Mouse (Mus musculus) liver, embryonic 16.5 days (tissue): ENCODE results near the gene Jpt1. TPM values are rescaled to one million over a fixed set of nuclear protein-coding genes. Genes with fewer than 3 reads are reported as not detected.
"Not testable (repeated sequence)": the region's sequence is repeated elsewhere in the genome, so short reads cannot be mapped to it uniquely, and the experiment has no call there.

Experiments
- ATAC-seq: fragments of 200-750 bp; cut with Nextera tagmentation; 2 replicates; pipeline ENCODE4 v1.8.0; 2017; ENCODE audit warnings: low read depth, mild to moderate bottlenecking, moderate number of reproducible peaks, moderate library complexity
- H3K27ac ChIP-seq: fragments of 300-500 bp; sonication (generic); 2 replicates; pipeline ENCODE4 v1.5.1; 2014; ENCODE audit warnings: mild to moderate bottlenecking, low read length
- H3K27me3 ChIP-seq: fragments of 300-500 bp; sonication (generic); 2 replicates; pipeline ENCODE4 v1.6.1; 2014; ENCODE audit warnings: low read depth, low read length, mixed read lengths; ENCODE audit not compliant: control insufficient read depth, insufficient read depth
- H3K36me3 ChIP-seq: fragments of 300-500 bp; sonication (generic); 2 replicates; pipeline ENCODE4 v1.6.1; 2014; ENCODE audit warnings: mild to moderate bottlenecking; ENCODE audit not compliant: control insufficient read depth, insufficient read depth
- H3K4me1 ChIP-seq: fragments of 300-500 bp; sonication (generic); 2 replicates; pipeline ENCODE4 v1.6.1; 2014; ENCODE audit warnings: low read depth, low read length, mixed read lengths; ENCODE audit not compliant: control insufficient read depth
- H3K4me2 ChIP-seq: fragments of 300-500 bp; sonication (generic); 2 replicates; pipeline ENCODE4 v1.6.1; 2014; ENCODE audit warnings: low read depth, low read length, mixed read lengths
- H3K4me3 ChIP-seq: fragments of 300-500 bp; sonication (generic); 2 replicates; pipeline ENCODE4 v1.5.1; 2014; ENCODE audit warnings: low read depth, mild to moderate bottlenecking, low read length
- H3K9ac ChIP-seq: fragments of 300-500 bp; sonication (generic); 2 replicates; pipeline ENCODE4 v1.6.1; 2014; ENCODE audit warnings: low read depth, low read length
- H3K9me3 ChIP-seq: fragments of 300-500 bp; sonication (generic); replicated peaks from 2 replicates; pipeline ENCODE4 v1.6.1; 2016; ENCODE audit warnings: low read length; ENCODE audit not compliant: control insufficient read depth
- WGBS: fragments of 180-500 bp; shearing (Covaris S2); extraction: QIAGEN DNeasy Blood & Tissue Kit; methylation state at CpG from one replicate; pipeline ENCODE4 v1.1.7; 2014; ENCODE audit not compliant: insufficient replicate concordance; 5-methylcytosine and 5-hydroxymethylcytosine counted together
- polyA plus RNA-seq: library from polyadenylated mRNA; unstranded; fragments of >200 nt; fragmentation: Nextera tagmentation; extraction: Ambion mirVana; gene quantifications from 2 replicates; pipeline ENCODE4 v1.2.1, GENCODE M21; 2015

The Jpt1 gene
- polyA plus RNA-seq, 1 experiment from 2014 or later = 190 TPM

DNA sequence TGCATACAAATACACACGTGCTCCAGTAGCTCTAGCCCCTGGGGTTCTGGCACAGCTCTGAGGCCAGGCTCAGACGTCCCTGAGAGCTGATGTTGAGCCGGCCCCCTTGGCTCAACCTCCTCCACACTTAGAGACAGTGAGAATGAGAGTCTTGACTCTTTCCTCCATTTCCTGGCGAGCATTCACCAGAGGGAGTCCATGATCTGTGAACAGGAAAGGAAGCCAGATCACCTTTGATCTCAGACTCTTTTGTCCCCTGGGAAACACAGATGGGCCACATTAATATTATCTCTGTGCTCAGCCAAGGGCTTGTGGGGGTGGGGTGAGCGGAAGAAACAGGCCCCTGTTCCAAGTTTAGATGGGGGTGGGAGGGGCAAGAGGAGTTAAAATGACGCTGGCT is 56.8 kb downstream of the Jpt1 start:
- ATAC-seq = peak; percentile 27

DNA sequence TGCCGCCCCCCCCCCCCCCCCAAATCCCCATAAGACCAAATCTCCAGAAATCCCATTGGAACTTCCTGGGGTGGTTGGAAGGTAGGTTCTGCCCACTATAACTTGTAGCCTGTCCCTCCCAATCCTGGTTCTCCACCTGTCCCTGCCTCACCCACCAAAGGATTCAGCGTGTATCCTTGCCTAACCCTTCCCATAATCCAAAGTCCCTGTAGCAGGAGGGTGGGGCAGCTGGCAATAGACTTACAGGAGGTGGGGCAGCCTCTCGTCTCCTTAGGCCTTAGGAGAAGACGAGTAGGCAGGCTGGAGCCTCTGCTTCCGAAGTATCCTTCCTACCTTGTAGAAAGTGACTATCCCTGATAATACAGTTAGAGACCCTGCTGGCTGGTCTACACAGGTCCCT is 58.0 kb downstream of the Jpt1 start:
- Histone ChIP-seq H3K9ac (no peak overlapping the region), H3K27me3 (no peaks in the 10 kb centered on the region), H3K36me3 (no peaks in the 10 kb centered on the region), H3K4me2 (no peak overlapping the region), H3K9me3 (no peaks in the 10 kb centered on the region; the same call in 1 of the 2 replicates), H3K27ac (no peak overlapping the region), H3K4me3 (no peak overlapping the region), H3K4me1 (peaks cover 3% of the 10 kb centered on the region)
- WGBS = 73% methylated on average over 5 of the region's 5 CpGs
- ATAC-seq = no peak

More for the DNA sequence above, 56.8 kb downstream of the Jpt1 start:
- Histone ChIP-seq H3K27me3 (no peaks in the 10 kb centered on the region), H3K9me3 (no peaks in the 10 kb centered on the region; the same call in 1 of the 2 replicates), H3K4me3 (no peak overlapping the region), H3K4me2 (no peak overlapping the region), H3K9ac (no peak overlapping the region), H3K36me3 (no peaks in the 10 kb centered on the region), H3K27ac (no peak overlapping the region), H3K4me1 (peaks cover 3% of the 10 kb centered on the region)
- 41% methylated on average over 6 of the region's 6 CpGs for WGBS

DNA sequence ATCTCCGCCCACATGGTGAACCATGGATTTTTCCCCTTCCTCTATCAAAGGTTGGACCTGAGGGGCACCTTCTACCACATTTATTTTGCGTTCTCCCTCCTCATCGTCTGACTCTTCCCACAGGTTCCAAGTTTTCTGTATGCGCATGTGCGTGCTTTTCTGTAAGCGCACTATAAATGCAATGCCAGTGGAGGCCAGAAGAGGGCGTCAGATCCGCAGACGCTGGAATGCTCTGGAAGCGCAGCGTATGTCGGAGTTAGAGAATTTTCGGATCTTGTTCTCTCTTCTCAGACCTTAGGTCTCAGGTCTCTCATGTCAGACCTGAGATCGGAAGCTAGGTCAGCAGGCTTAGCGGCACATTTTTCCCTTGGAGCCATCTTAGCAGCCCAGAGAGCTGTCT is 58.6 kb downstream of the Jpt1 start:
- no peaks in the 10 kb centered on the region for H3K27me3 ChIP-seq
- WGBS = 78% methylated on average over 15 of the region's 15 CpGs

DNA sequence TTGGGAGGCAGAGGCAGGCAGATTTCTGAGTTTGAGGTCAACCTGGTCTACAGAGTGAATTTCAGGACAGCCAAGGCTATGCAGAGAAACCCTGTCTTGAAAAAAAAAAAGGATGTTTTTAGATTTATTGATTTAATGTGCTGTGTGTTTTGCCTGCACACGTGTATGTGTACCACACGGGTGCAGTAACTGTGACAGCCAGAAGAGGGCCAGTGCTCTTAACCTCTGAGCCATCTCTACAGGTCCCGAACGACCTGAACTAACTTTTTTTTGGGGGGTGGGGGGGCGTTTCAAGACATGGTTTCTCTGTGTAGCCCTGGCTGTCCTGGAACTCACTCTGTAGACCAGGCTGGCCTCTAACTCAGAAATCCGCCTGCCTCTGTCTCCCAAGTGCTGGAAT is 59.4 kb downstream of the Jpt1 start:
- not testable (repeated sequence) for H3K36me3 ChIP-seq, H3K9ac ChIP-seq, H3K27ac ChIP-seq, H3K27me3 ChIP-seq, H3K9me3 ChIP-seq, H3K4me1 ChIP-seq, H3K4me2 ChIP-seq, ATAC-seq, H3K4me3 ChIP-seq
- WGBS = 75% methylated on average over 6 of the region's 6 CpGs

More for the DNA sequence above, 58.6 kb downstream of the Jpt1 start:
- no peak overlapping the region for H3K4me2 ChIP-seq
- peaks cover 3% of the 10 kb centered on the region for H3K4me1 ChIP-seq
- H3K9me3 ChIP-seq = no peaks in the 10 kb centered on the region; the same call in 1 of the 2 replicates
- H3K9ac ChIP-seq = no peak overlapping the region
- no peaks in the 10 kb centered on the region for H3K36me3 ChIP-seq
- no peak overlapping the region for H3K4me3 ChIP-seq
- no peak for ATAC-seq
- no peak overlapping the region for H3K27ac ChIP-seq

DNA sequence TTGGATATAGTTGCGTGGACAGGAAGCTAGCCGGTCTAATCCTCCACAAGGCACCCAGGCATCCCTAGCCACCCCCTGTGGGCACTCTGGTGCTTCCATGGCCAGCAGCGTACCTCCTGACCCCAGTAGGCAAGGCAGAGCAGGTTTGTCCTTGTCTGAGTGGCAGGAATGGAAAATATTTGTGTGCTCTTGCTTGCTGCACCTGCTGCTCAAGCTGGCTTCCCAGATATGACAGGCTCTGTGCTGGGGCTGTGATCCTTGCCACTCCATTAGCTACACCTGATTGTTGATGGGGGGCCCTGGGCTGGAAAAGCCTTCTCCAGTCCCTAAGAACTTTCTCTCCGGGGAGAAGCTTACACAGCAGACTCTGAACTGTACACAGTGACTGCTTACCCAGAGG is 60.9 kb downstream of the Jpt1 start:
- Histone ChIP-seq H3K4me1 (peaks cover 3% of the 10 kb centered on the region), H3K9ac (no peak overlapping the region), H3K27me3 (no peaks in the 10 kb centered on the region), H3K4me2 (no peak overlapping the region), H3K9me3 (no peaks in the 10 kb centered on the region; the same call in 1 of the 2 replicates), H3K4me3 (no peak overlapping the region), H3K36me3 (no peaks in the 10 kb centered on the region), H3K27ac (no peak overlapping the region)
- 59% methylated on average over 4 of the region's 4 CpGs for whole genome bisulfite sequencing
- no peak for ATAC-seq

DNA sequence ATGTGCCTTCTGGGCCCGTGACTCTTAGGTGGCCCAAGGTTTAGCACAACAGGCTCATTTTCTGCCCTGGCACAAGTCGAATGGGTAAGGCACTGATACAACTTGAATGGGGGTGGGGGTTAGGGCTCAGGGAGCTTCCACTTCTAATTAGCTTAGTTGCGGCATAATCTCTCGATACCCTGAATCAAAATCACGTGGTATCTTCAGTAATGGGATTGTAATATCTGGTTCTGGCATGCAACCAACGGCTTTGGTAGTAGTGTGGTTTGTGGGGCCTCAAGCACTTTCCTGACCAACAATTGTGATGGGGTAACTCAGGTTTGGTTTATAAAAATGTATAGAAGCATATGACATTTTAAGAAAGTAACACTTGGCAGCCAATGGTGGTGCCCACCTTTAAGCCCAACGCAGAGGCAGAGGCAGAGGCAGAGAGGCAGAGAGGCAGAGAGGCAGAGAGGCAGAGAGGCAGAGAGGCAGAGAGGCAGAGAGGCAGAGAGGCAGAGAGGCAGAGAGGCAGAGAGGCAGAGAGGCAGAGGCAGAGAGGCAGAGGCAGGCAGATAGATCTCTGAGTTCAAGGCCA is 61.8 kb downstream of the Jpt1 start:
- Histone ChIP-seq H3K27me3 (no peaks in the 10 kb centered on the region), H3K4me2 (no peak overlapping the region), H3K27ac (no peak overlapping the region), H3K4me3 (no peak overlapping the region), H3K9me3 (no peaks in the 10 kb centered on the region; the same call in 1 of the 2 replicates), H3K9ac (no peak overlapping the region), H3K36me3 (no peaks in the 10 kb centered on the region), H3K4me1 (peaks cover 3% of the 10 kb centered on the region)
- 59% methylated on average over 7 of the region's 7 CpGs for WGBS
- no peak for ATAC-seq

DNA sequence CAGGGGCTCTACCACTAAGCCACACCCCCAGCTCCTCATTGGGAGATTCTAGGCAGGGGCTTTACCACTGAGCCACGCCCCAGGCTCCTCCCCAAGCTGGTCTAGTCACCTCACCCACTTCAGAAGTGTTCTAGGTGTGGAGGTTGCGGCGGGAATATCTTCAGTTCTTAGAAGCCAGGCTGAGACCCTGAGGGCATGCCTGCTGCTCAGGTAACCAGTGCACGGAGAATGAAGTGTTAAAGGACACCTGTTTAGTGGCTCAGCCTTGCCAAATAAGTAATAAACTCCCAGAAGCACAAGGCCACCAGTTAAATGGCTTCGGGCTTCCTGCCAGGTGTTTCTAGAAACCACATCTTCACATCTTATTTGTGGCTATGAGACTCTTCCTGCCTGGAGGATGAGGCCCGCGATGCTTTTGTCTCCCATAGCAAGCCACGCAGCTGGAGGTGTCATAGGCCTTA is 62.4 kb downstream of the Jpt1 start:
- Histone ChIP-seq H3K4me3 (no peak overlapping the region), H3K27ac (no peak overlapping the region), H3K27me3 (no peaks in the 10 kb centered on the region), H3K4me1 (peaks cover 3% of the 10 kb centered on the region), H3K36me3 (no peaks in the 10 kb centered on the region), H3K9me3 (no peaks in the 10 kb centered on the region; the same call in 1 of the 2 replicates), H3K9ac (no peak overlapping the region), H3K4me2 (no peak overlapping the region)
- WGBS = 60% methylated on average over 8 of the region's 8 CpGs
- ATAC-seq = no peak

DNA sequence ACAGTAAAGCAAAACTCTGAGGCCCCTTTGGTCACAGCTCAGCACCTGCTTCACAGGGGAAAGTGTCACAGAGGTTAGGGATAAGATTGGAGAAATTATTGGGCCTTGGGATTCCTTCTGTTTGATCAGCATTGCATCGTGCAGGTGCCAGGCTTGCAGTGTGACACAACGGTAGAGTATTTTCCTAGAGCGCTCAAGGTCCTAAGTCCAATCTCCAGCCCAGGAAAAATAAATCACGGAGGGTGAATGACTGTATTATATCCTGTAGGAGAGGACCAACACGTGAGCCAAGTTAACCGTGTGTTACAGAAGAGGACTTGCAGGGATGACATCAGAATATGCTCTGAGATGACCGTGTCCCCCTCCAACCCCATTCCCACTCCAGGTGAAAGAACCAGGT is 64.0 kb downstream of the Jpt1 start:
- Histone ChIP-seq H3K9ac (no peak overlapping the region), H3K27ac (peak overlapping the region; percentile 60; the same call in 1 of the 2 replicates), H3K4me2 (no peak overlapping the region), H3K27me3 (no peaks in the 10 kb centered on the region), H3K36me3 (no peaks in the 10 kb centered on the region), H3K4me1 (peaks cover 3% of the 10 kb centered on the region), H3K4me3 (no peak overlapping the region), H3K9me3 (no peaks in the 10 kb centered on the region; the same call in 1 of the 2 replicates)
- peak; percentile 56 for ATAC-seq
- WGBS = 58% methylated on average over 7 of the region's 7 CpGs

DNA sequence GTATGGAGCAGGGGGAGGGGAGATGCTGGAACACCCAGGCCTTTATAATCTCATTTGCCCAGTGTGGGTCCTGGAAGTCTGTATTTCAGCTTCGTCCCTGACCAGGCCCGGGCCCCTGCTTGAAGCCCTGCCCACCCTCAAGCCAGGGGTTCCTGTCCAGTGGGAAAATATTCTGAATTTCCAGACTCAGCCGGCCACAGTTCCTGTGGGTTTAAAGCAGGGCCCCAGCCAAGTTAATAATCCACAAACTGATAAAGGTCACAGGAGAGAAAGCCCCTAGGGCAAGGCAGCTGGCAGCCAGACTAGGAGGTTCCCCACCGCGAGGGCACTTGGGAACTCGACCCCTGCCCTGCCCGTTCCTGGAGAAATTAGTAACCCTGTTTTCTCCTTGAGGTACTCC is 65.2 kb downstream of the Jpt1 start:
- no peaks in the 10 kb centered on the region for H3K9me3 ChIP-seq

More for the DNA sequence above, 65.2 kb downstream of the Jpt1 start:
- Histone ChIP-seq H3K4me2 (no peak overlapping the region), H3K4me3 (no peak overlapping the region), H3K27ac (peak overlapping the region; percentile 58), H3K9ac (no peak overlapping the region), H3K4me1 (peaks cover 3% of the 10 kb centered on the region), H3K36me3 (no peaks in the 10 kb centered on the region), H3K27me3 (no peaks in the 10 kb centered on the region)
- WGBS = 56% methylated on average over 7 of the region's 7 CpGs
- ATAC-seq = peak; percentile 28; the same call in 1 of the 2 replicates
